Comparison of ENCODE assay signal across 7 mouse cellular contexts in genomic region chr1:21272056-21272431, GRCm38 (mm10). TPM values are rescaled to one million over a fixed set of nuclear protein-coding genes. Genes with fewer than 3 reads are reported as not detected.
DNase-seq lines count a peak whose midpoint lies in the region; ATAC-seq and TF ChIP-seq lines count a peak whose summit lies in the region.

No protein-coding gene starts in this region.

- peak; percentile 75 for DNase-seq in lung, embryonic 14.5 days
- DNase-seq in lung, adult 2 months, result no peak
- DNase-seq in embryo, embryonic 11 days, result peak; percentile 23
- DNase-seq in heart, embryonic 10.5 days (ENCODE audit: low spot score), result peak; percentile 76
- peak; percentile 42 for DNase-seq in kidney, postnatal 10 days
- DNase-seq in lung, postnatal 4 days, result peak; percentile 24 to 44
- peak; percentile 9 for DNase-seq in testis, postnatal 14 days (ENCODE audit: low spot score)

- no peaks in the 10 kb centered on the region for H3K27me3 ChIP-seq in lung, embryonic 14.5 days (ENCODE audit: insufficient read depth, low read length)
- H3K27me3 ChIP-seq in heart, embryonic 10.5 days (ENCODE audit: insufficient read depth, poor library complexity, severe bottlenecking), result 0 out of 2 replicates have a peak, but pooled peaks cover 5% of the 10 kb centered on the region

- no peak for TF ChIP-seq CTCF in lung, embryonic 14.5 days (IDR thresholded peaks at IDR 0.05; ENCODE audit: low read depth)
- no peak for TF ChIP-seq CTCF in lung, adult 2 months (IDR thresholded peaks at IDR 0.05; ENCODE audit: insufficient read depth, low read length)

- peak overlapping the region; percentile 71 for H3K4me2 ChIP-seq in lung, embryonic 14.5 days

- no peaks in the 10 kb centered on the region for H3K9me3 ChIP-seq in lung, embryonic 14.5 days (ENCODE audit: low read depth, low read length)
- no peaks in the 10 kb centered on the region for H3K9me3 ChIP-seq in heart, embryonic 10.5 days

- no peaks in the 10 kb centered on the region for H3K4me1 ChIP-seq in lung, embryonic 14.5 days (ENCODE audit: insufficient read depth)
- H3K4me1 ChIP-seq in lung, adult 2 months (ENCODE audit: control insufficient read depth, insufficient read depth, low read length), result no peaks in the 10 kb centered on the region
- no peaks in the 10 kb centered on the region for H3K4me1 ChIP-seq in heart, embryonic 10.5 days

- no peaks in the 10 kb centered on the region for H3K36me3 ChIP-seq in lung, embryonic 14.5 days (ENCODE audit: insufficient read depth)
- H3K36me3 ChIP-seq in heart, embryonic 10.5 days, result no peaks in the 10 kb centered on the region

- H3K9ac ChIP-seq in lung, embryonic 14.5 days, result peak overlapping the region; percentile 38

- no peak for TF ChIP-seq POLR2A in lung, adult 2 months (IDR thresholded peaks at IDR 0.05; ENCODE audit: borderline replicate concordance, extremely low read depth, low read depth, low read length)

- 17% methylated on average over 14 of the region's 14 CpGs for WGBS in lung, embryonic 14.5 days
- 16% methylated on average over 14 of the region's 14 CpGs for WGBS in lung, adult 2 months
- 8% methylated on average over 14 of the region's 14 CpGs for WGBS in heart, embryonic 10.5 days

- H3K4me3 ChIP-seq in lung, embryonic 14.5 days (ENCODE audit: low read depth, low read length), result peak overlapping the region; percentile 30
- no peak overlapping the region for H3K4me3 ChIP-seq in lung, adult 2 months (replicated peaks; ENCODE audit: extremely low read depth, low read depth, low read length)
- peak overlapping the region; percentile 51 for H3K4me3 ChIP-seq in heart, embryonic 10.5 days

- ATAC-seq in lung, embryonic 14.5 days (ENCODE audit: insufficient read depth), result peak; percentile 64; the same call in 1 of the 2 replicates

- H3K27ac ChIP-seq in lung, embryonic 14.5 days (ENCODE audit: low read depth), result peak overlapping the region; percentile 6; the same call in 1 of the 2 replicates
- H3K27ac ChIP-seq in heart, embryonic 10.5 days, result no peak overlapping the region

RNA-seq across cellular contexts. Expression of gene Gsta3, which starts 31.7 kb away (rescaled TPM):
- 0.45 and 0.55 TPM in 2 replicates for polyA plus RNA-seq in lung, embryonic 14.5 days (2014; fragmentation: Nextera tagmentation; extraction: Ambion mirVana)
- 41.7 and 70.6 TPM in 2 replicates for polyA plus RNA-seq in lung, adult 2 months (2012; rRNA removed)
- polyA plus RNA-seq in heart, embryonic 10.5 days (2016; fragmentation: Nextera tagmentation; extraction: Ambion mirVana), result 0.51 TPM in 1 of 2 replicates, not detected in the other

RNA-seq across cellular contexts. Expression of gene Tmem14a, which starts 53.7 kb away (rescaled TPM):
- 8.4 and 8.9 TPM in 2 replicates for polyA plus RNA-seq in lung, embryonic 14.5 days (2014; fragmentation: Nextera tagmentation; extraction: Ambion mirVana)
- 3.9 and 5.2 TPM in 2 replicates for polyA plus RNA-seq in lung, adult 2 months (2012; rRNA removed)
- polyA plus RNA-seq in heart, embryonic 10.5 days (2016; fragmentation: Nextera tagmentation; extraction: Ambion mirVana), result 8.7 and 12.9 TPM in 2 replicates

Comparison
In these comparisons a context has a peak if more than half of its experiments do, and no peak if none do; other contexts are left out.
1. RNA of gene Gsta3, which starts 31.7 kb away (polyA plus RNA-seq): 41.7 to 70.6 TPM in lung, adult 2 months; 0.45 to 0.55 TPM in lung, embryonic 14.5 days and 0.51 TPM in heart, embryonic 10.5 days; every median in the first group is over 10 times any median in the second.